Mouse (Mus musculus) neural tube, embryonic 14.5 days (tissue): ENCODE measurements at regions not wholly inside any gene's neighbourhood (a gene's known extent, or its start where the extent isn't known, plus 50 kb on each side); places are given as distances from the start of the nearest gene placed in this dataset.

Experiments
- ATAC-seq: fragments of 200-750 bp; cut with Nextera tagmentation; 2 replicates; pipeline ENCODE4 v1.8.0; 2017; ENCODE audit warnings: low read depth, mild to moderate bottlenecking, moderate TSS enrichment, moderate library complexity
- H3K27ac ChIP-seq: fragments of 300-500 bp; sonication (generic); 2 replicates; pipeline ENCODE4 v1.5.1; 2014; ENCODE audit warnings: low read depth, mild to moderate bottlenecking, control low read depth, low read length, moderate library complexity, mixed read lengths
- H3K27me3 ChIP-seq: fragments of 300-500 bp; sonication (generic); 2 replicates; pipeline ENCODE4 v1.6.1; 2014; ENCODE audit warnings: low read length; ENCODE audit not compliant: control insufficient read depth, insufficient read depth
- H3K36me3 ChIP-seq: fragments of 300-500 bp; sonication (generic); 2 replicates; pipeline ENCODE4 v1.6.1; 2014; ENCODE audit warnings: low read length, mixed read lengths; ENCODE audit not compliant: control insufficient read depth, insufficient read depth
- H3K4me1 ChIP-seq: fragments of 300-500 bp; sonication (generic); 2 replicates; pipeline ENCODE4 v1.6.1; 2014; ENCODE audit warnings: low read length; ENCODE audit not compliant: control insufficient read depth, insufficient read depth
- H3K4me2 ChIP-seq: fragments of 300-500 bp; sonication (generic); 2 replicates; pipeline ENCODE4 v1.6.1; 2014; ENCODE audit warnings: mild to moderate bottlenecking, low read depth, low read length, control low read depth
- H3K4me3 ChIP-seq: fragments of 300-500 bp; sonication (generic); 2 replicates; pipeline ENCODE4 v1.5.1; 2014; ENCODE audit warnings: low read depth, low read length, control low read depth, mixed read lengths
- H3K9ac ChIP-seq: fragments of 300-500 bp; sonication (generic); replicated peaks from 2 replicates; pipeline ENCODE4 v1.6.1; 2014; ENCODE audit warnings: low read depth, mild to moderate bottlenecking, control low read depth, low read length, mixed read lengths
- H3K9me3 ChIP-seq: fragments of 300-500 bp; sonication (generic); 2 replicates; pipeline ENCODE4 v1.6.1; 2016; ENCODE audit warnings: low read length; ENCODE audit not compliant: control insufficient read depth
- WGBS: fragments of 180-500 bp; shearing (Covaris S2); extraction: QIAGEN DNeasy Blood & Tissue Kit; methylation state at CpG from one replicate; pipeline ENCODE4 v1.1.7; 2014; 5-methylcytosine and 5-hydroxymethylcytosine counted together

GRCm38 (mm10) chr15:86593404-86593803 is 379.1 kb downstream of the Tbc1d22a start:
- H3K36me3 ChIP-seq, result no peaks in the 10 kb centered on the region
- H3K27ac ChIP-seq, result no peak overlapping the region
- 51% methylated on average over 6 of the region's 6 CpGs for WGBS
- no peak overlapping the region for H3K9ac ChIP-seq
- no peak overlapping the region for H3K4me3 ChIP-seq
- no peaks in the 10 kb centered on the region for H3K9me3 ChIP-seq
- no peaks in the 10 kb centered on the region for H3K27me3 ChIP-seq
- H3K4me2 ChIP-seq, result no peak overlapping the region
- no peaks in the 10 kb centered on the region for H3K4me1 ChIP-seq
- ATAC-seq, result no peak

DNA sequence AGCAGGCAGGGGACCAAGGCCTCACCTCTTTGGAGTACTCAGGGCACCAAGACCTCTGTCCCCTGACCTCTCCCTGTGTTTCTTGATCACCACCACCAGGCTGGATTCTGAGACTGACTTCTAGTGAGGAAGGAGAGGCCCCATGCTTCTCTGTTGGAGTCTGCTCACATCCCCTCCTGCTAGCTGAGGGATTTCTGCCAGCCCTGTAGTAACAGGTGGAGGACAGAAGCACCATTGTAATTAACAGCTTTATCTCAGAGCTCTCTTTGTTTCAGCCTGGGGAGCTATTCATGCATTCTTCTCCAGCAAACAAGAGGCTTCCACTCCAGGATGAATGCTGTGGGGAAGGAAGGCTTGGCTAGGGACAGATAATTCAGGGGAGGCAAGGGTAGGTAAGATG is 392.2 kb downstream of the Tbc1d22a start:
- ATAC-seq, result no peak
- Histone ChIP-seq H3K9ac (no peak overlapping the region), H3K4me1 (no peaks in the 10 kb centered on the region), H3K27ac (no peak overlapping the region), H3K9me3 (no peaks in the 10 kb centered on the region), H3K4me2 (no peak overlapping the region), H3K36me3 (no peaks in the 10 kb centered on the region), H3K27me3 (no peaks in the 10 kb centered on the region), H3K4me3 (no peak overlapping the region)

DNA sequence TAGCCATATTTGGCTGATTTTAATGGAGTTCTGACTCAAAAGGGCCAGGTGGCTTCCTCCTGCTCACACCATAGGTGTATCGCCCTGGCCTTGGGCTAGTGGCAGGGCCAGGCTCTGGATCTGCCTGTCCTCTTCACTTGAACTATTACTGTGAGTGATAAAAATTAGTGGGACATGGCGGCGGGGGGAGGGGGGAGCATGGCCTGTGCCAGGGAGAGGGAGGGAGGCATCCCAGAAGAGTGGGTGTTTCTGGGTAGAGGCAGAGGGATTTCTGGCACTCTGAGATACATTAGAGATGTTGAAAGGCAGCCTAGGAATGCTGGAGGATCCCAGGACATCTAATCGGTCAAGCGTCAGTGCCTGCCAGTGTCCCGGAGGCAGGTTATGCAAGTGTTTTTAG is 395.4 kb downstream of the Tbc1d22a start:
- H3K27me3 ChIP-seq, result no peaks in the 10 kb centered on the region
- no peak overlapping the region for H3K4me2 ChIP-seq
- no peaks in the 10 kb centered on the region for H3K4me1 ChIP-seq
- no peak for ATAC-seq
- H3K4me3 ChIP-seq, result no peak overlapping the region
- WGBS, result 86% methylated on average over 6 of the region's 6 CpGs
- H3K27ac ChIP-seq, result no peak overlapping the region
- no peak overlapping the region for H3K9ac ChIP-seq
- no peaks in the 10 kb centered on the region for H3K9me3 ChIP-seq
- no peaks in the 10 kb centered on the region for H3K36me3 ChIP-seq

DNA sequence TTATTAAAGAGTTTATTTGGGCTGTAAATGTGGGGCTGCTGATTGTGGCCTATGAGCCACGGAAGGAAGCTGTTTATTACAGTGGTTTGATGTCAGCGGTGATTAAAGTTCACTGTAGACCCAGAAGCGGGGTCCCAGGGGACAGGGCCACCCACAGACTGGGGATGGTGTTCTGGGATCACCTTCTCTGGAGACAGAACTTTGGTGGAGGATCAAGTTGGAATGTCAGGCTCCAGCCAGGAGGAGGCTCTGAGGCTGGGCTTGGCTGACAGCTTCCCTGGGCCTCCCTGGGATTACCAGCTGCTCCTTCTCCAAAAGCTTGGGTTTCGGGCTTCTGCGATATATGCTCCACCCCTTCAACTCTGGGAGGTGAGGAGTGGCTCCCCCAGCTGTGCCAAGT is 417.1 kb downstream of the Tbc1d22a start:
- no peaks in the 10 kb centered on the region for H3K9me3 ChIP-seq
- no peak overlapping the region for H3K4me3 ChIP-seq
- WGBS, result 45% methylated on average over 5 of the region's 5 CpGs
- H3K9ac ChIP-seq, result no peak overlapping the region
- H3K4me1 ChIP-seq, result no peaks in the 10 kb centered on the region
- no peaks in the 10 kb centered on the region for H3K27me3 ChIP-seq
- H3K4me2 ChIP-seq, result no peak overlapping the region
- ATAC-seq, result no peak
- no peak overlapping the region for H3K27ac ChIP-seq
- no peaks in the 10 kb centered on the region for H3K36me3 ChIP-seq

DNA sequence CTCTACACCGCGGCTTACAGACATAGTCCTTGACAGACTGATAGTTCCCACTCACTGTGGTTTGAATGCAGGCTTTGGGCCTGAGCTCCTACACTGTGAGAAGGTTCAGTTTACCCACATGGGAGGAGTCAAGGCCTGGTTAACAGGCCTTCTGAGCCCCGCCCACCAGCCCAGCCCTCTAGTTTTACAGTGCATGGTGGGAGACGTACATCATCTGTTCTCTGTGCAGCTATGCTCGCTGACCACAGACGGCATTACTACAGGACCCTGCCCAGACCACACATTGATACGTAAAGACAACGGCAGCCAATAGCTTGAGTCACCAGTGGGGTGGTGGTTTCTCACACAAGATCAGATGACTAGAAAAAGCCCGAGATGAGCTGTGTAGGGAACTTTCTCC is 431.0 kb downstream of the Tbc1d22a start:
- Histone ChIP-seq H3K4me3 (no peak overlapping the region), H3K27me3 (no peaks in the 10 kb centered on the region), H3K4me1 (no peaks in the 10 kb centered on the region), H3K36me3 (no peaks in the 10 kb centered on the region), H3K27ac (no peak overlapping the region), H3K9me3 (no peaks in the 10 kb centered on the region), H3K4me2 (no peak overlapping the region), H3K9ac (no peak overlapping the region)
- WGBS, result 85% methylated on average over 9 of the region's 9 CpGs
- no peak for ATAC-seq

DNA sequence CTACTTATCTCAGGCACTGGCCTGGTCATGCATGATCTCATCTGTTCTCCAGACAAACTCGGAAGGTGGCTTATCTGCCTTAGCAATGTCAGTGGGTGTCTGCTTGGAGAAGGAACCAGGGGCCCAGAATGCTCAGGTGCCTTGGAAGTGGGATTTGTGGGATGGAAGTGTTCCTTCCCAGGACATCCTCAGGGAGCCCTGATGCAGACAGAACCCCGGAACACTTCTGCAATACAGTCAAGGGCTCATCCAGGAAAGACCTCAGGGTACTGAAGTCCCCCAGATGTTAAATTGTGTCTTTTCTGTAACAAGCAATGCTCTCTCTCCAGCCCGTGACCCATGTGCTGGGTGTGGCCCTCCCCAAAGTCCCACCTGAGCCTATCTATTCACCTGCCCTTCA is 433.9 kb downstream of the Tbc1d22a start:
- 89% methylated on average over 3 of the region's 3 CpGs for WGBS

DNA sequence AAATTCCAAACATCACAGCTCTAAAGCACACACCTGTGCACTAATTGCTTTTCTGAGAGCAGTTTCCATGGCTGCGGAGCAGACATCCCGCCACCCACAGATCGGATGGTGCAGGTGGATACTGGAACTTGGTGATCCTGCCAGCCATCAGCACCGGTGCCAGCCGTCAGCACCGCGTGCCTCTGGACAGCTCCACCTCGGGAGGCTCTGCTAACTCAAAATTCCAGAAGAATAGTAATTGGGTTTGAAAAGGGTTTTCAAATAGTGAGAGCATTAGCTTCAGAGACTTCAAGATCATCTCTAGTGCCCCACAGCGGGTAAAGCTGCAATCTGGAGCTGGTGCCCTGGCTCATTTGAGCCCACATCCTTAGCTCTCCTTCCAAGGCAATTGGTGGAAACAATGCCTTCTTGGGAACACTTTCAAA is 458.8 kb downstream of the Tbc1d22a start:
- Histone ChIP-seq H3K9ac (no peak overlapping the region), H3K4me3 (no peak overlapping the region), H3K9me3 (no peaks in the 10 kb centered on the region), H3K4me2 (no peak overlapping the region), H3K36me3 (no peaks in the 10 kb centered on the region), H3K27me3 (no peaks in the 10 kb centered on the region), H3K27ac (no peak overlapping the region), H3K4me1 (peaks cover 4% of the 10 kb centered on the region; the same call in 1 of the 2 replicates)
- 18% methylated on average over 9 of the region's 9 CpGs for WGBS
- no peak for ATAC-seq

More for the DNA sequence above, 433.9 kb downstream of the Tbc1d22a start:
- Histone ChIP-seq H3K9me3 (no peaks in the 10 kb centered on the region), H3K4me2 (no peak overlapping the region), H3K4me3 (no peak overlapping the region), H3K9ac (no peak overlapping the region), H3K27ac (no peak overlapping the region), H3K36me3 (no peaks in the 10 kb centered on the region), H3K27me3 (no peaks in the 10 kb centered on the region), H3K4me1 (no peaks in the 10 kb centered on the region)
- ATAC-seq, result no peak

DNA sequence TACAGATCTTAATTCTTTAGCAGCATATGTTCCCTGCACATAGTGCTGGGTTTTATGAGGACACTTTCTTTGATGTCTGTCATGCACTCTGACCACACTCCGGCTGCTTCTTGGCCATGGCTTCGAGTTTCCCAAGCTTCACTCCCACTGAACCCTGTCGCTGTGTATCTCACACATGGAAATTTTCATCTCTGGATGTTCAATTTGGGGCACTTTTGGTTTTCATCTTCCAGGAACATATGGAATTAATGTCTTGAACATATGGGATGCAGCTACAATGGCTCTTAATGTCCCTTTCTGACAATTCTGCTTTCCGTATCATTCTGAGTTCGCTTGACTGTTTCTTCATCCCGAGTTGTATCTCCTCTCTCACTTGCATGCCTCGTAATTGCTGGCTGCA is 462.8 kb downstream of the Tbc1d22a start:
- Histone ChIP-seq H3K9ac (no peak overlapping the region), H3K4me3 (no peak overlapping the region), H3K36me3 (no peaks in the 10 kb centered on the region), H3K4me1 (peaks cover 4% of the 10 kb centered on the region; the same call in 1 of the 2 replicates), H3K27me3 (no peaks in the 10 kb centered on the region), H3K27ac (no peak overlapping the region), H3K4me2 (no peak overlapping the region), H3K9me3 (no peaks in the 10 kb centered on the region)
- WGBS, result 75% methylated on average over 7 of the region's 7 CpGs
- ATAC-seq, result no peak

- no peaks in the 10 kb centered on the region for H3K4me1 ChIP-seq
- H3K36me3 ChIP-seq, result no peaks in the 10 kb centered on the region
- no peak overlapping the region for H3K4me3 ChIP-seq
- H3K9me3 ChIP-seq, result no peaks in the 10 kb centered on the region
- H3K4me2 ChIP-seq, result no peak overlapping the region
- no peak for ATAC-seq
- H3K27me3 ChIP-seq, result no peaks in the 10 kb centered on the region
- H3K27ac ChIP-seq, result no peak overlapping the region
- 51% methylated on average over 12 of the region's 12 CpGs for WGBS
- H3K9ac ChIP-seq, result no peak overlapping the region
Measured at GRCm38 (mm10) chr15:86683081-86683480, 468.8 kb downstream of the Tbc1d22a start.

- H3K9ac ChIP-seq, result no peak overlapping the region
- no peaks in the 10 kb centered on the region for H3K4me1 ChIP-seq
- H3K4me2 ChIP-seq, result no peak overlapping the region
- no peaks in the 10 kb centered on the region for H3K27me3 ChIP-seq
- H3K9me3 ChIP-seq, result no peaks in the 10 kb centered on the region
- no peak for ATAC-seq
- no peak overlapping the region for H3K4me3 ChIP-seq
- H3K36me3 ChIP-seq, result no peaks in the 10 kb centered on the region
- WGBS, result 57% methylated on average over 8 of the region's 8 CpGs
- H3K27ac ChIP-seq, result no peak overlapping the region
Measured at GRCm38 (mm10) chr15:86689694-86690093, 475.4 kb downstream of the Tbc1d22a start.
